Mouse (Mus musculus): ENCODE results near the gene Dnah8. TPM values are rescaled to one million over a fixed set of nuclear protein-coding genes. Genes with fewer than 3 reads are reported as not detected.

Dnah8 gene
- polyA plus RNA-seq (2012; rRNA removed) = 1.5 and 1.7 TPM in 2 replicates

GRCm38 (mm10) chr17:30624132-30624531 is at the start of gene Dnah8:
Gene Dnah8 (plus strand): TSS chr17:30624354.

GRCm38 (mm10) chr17:30575941-30576773 is 48.0 kb upstream of the Dnah8 start, which contains the start of gene Btbd9:
Gene Btbd9 (minus strand): TSS chr17:30576488.

GRCm38 (mm10) chr17:30626719-30627118 is 2.6 kb downstream of the Dnah8 start, which contains the start of gene Glo1:
Gene Glo1 (minus strand): TSS chr17:30626871.

GRCm38 (mm10) chr17:30901627-30902026 is 277.5 kb downstream of the Dnah8 start, which contains the start of gene Glp1r:
Gene Glp1r (plus strand): TSS chr17:30901817.

Other genes with a start within 250 kb of the Dnah8 start
- 3.4 and 4.4 TPM in 2 replicates for gene Btbd9, start 47.9 kb upstream of the Dnah8 start, polyA plus RNA-seq (2012; rRNA removed)
- 124 and 138 TPM in 2 replicates for gene Glo1, start 2.5 kb downstream of the Dnah8 start, polyA plus RNA-seq (2012; rRNA removed)

Data from liver, embryonic 18 days (tissue).